Mouse (Mus musculus) midbrain, embryonic 11.5 days (tissue): ENCODE results near the gene Fbxl5. TPM values are rescaled to one million over a fixed set of nuclear protein-coding genes. Genes with fewer than 3 reads are reported as not detected.
A peak's percentile ranks its signal among the peaks of the same experiment; 100 is the strongest.

Source experiments
- ATAC-seq: fragments of 200-750 bp; cut with Nextera tagmentation; 2 replicates; pipeline ENCODE4 v1.8.0; 2017; ENCODE audit warnings: moderate TSS enrichment, moderate library complexity; ENCODE audit not compliant: low FRiP score
- DNase-seq: peaks from one replicate; pipeline ENCODE4 v3.0.0; 2015; ENCODE audit warnings: low spot score; ENCODE audit errors: missing footprints
- H3K27ac ChIP-seq: fragments of 300-500 bp; sonication (generic); 2 replicates; pipeline ENCODE4 v1.5.1; 2014; ENCODE audit warnings: low read depth, low read length
- H3K27me3 ChIP-seq: fragments of 300-500 bp; sonication (generic); 2 replicates; pipeline ENCODE4 v1.6.1; 2014; ENCODE audit warnings: mild to moderate bottlenecking, low read length, moderate library complexity, mixed read lengths; ENCODE audit not compliant: control insufficient read depth, insufficient read depth
- H3K36me3 ChIP-seq: fragments of 300-500 bp; sonication (generic); 2 replicates; pipeline ENCODE4 v1.6.1; 2014; ENCODE audit warnings: mild to moderate bottlenecking, low read length, moderate library complexity, mixed read lengths; ENCODE audit not compliant: control insufficient read depth, insufficient read depth
- H3K4me1 ChIP-seq: fragments of 300-500 bp; sonication (generic); 2 replicates; pipeline ENCODE4 v1.6.1; 2014; ENCODE audit warnings: low read length; ENCODE audit not compliant: control insufficient read depth, insufficient read depth
- H3K4me2 ChIP-seq: fragments of 300-500 bp; sonication (generic); 2 replicates; pipeline ENCODE4 v1.6.1; 2014; ENCODE audit warnings: mild to moderate bottlenecking, moderate library complexity
- H3K4me3 ChIP-seq: fragments of 300-500 bp; sonication (generic); 2 replicates; pipeline ENCODE4 v1.5.1; 2014; ENCODE audit warnings: low read depth, low read length
- H3K9ac ChIP-seq: fragments of 300-500 bp; sonication (generic); 2 replicates; pipeline ENCODE4 v1.6.1; 2014; ENCODE audit warnings: low read length
- H3K9me3 ChIP-seq: fragments of 300-500 bp; sonication (generic); 2 replicates; pipeline ENCODE4 v1.6.1; 2016; ENCODE audit warnings: low read length; ENCODE audit not compliant: control insufficient read depth
- WGBS: fragments of 180-500 bp; shearing (Covaris S2); extraction: QIAGEN DNeasy Blood & Tissue Kit; methylation state at CpG from one replicate; pipeline ENCODE4 v1.1.7; 2014; 5-methylcytosine and 5-hydroxymethylcytosine counted together
- polyA plus RNA-seq: library from polyadenylated mRNA; unstranded; fragments of >200 nt; fragmentation: Nextera tagmentation; extraction: Ambion mirVana; gene quantifications from 2 replicates; pipeline ENCODE4 v1.2.1, GENCODE M21; 2014

The Fbxl5 gene
- polyA plus RNA-seq, 1 experiment from 2014 or later: 73.1 TPM

GRCm38 (mm10) chr5:43801253-43801652, 20.2 kb downstream of the Fbxl5 start:
- Histone ChIP-seq H3K9me3 (no peaks in the 10 kb centered on the region), H3K4me3 (no peak overlapping the region), H3K27me3 (no peaks in the 10 kb centered on the region), H3K4me2 (no peak overlapping the region), H3K27ac (no peak overlapping the region), H3K4me1 (no peaks in the 10 kb centered on the region), H3K36me3 (no peaks in the 10 kb centered on the region), H3K9ac (no peak overlapping the region)
- DNase-seq (no peak), ATAC-seq (no peak)

DNA sequence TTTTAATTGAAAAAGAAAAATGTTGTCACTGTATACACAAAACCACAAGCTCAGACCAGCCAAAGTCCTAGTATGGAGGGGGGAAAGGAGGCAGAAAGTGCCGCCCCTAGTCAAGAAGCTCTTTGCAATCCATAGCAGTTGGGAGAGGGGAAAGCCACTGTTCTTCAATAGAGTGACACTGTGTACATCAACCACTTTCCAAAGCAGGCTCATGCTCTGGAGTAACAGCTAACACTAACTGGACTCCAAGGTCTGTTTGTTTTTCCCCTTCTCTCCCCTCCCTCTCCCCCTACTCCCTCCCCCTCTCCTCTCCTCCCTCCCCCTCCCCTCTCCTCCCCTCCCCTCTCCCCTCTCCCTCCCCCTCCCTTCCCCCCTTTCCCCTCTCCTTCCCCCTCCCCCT, 20.7 kb downstream of the Fbxl5 start:
- WGBS: 80% methylated on average over 1 of the region's 1 CpGs
- H3K4me3 ChIP-seq: no peak overlapping the region
- H3K4me2 ChIP-seq: no peak overlapping the region
- H3K9ac ChIP-seq: no peak overlapping the region
- no peak for ATAC-seq
- no peaks in the 10 kb centered on the region for H3K36me3 ChIP-seq
- no peaks in the 10 kb centered on the region for H3K4me1 ChIP-seq
- no peak overlapping the region for H3K27ac ChIP-seq
- no peaks in the 10 kb centered on the region for H3K9me3 ChIP-seq
- no peak for DNase-seq
- no peaks in the 10 kb centered on the region for H3K27me3 ChIP-seq

- Histone ChIP-seq H3K4me1 (no peaks in the 10 kb centered on the region), H3K36me3 (no peaks in the 10 kb centered on the region), H3K27me3 (no peaks in the 10 kb centered on the region), H3K4me2 (no peak overlapping the region), H3K9ac (no peak overlapping the region), H3K4me3 (no peak overlapping the region), H3K27ac (no peak overlapping the region), H3K9me3 (no peaks in the 10 kb centered on the region)
- ATAC-seq (no peak), DNase-seq (no peak)
- 81% methylated on average over 5 of the region's 5 CpGs for WGBS
Observed at GRCm38 (mm10) chr5:43799530-43799929, 21.9 kb downstream of the Fbxl5 start.

DNA sequence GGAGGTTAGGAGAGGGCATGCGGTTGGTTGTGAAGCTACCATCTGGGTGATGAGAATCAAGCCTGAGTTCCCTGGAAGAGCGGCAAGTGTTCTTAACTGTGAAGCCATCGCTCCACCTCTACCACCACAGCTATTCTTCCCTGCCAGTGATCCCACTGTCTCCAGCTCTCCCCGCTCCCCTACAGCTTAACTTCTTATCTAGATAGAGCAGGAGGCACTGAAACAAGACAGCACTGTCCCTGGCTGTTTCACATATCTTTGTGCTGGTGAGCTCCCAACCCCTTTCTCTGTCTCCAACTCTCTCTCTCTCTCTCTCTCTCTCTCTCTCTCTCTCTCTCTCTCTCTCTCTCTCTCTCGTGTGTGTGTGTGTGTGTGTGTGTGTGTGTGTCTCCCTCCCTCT, 29.1 kb downstream of the Fbxl5 start:
- WGBS: 88% methylated on average over 4 of the region's 5 CpGs
- Histone ChIP-seq H3K27ac (no peak overlapping the region), H3K36me3 (no peaks in the 10 kb centered on the region), H3K9ac (no peak overlapping the region), H3K4me1 (no peaks in the 10 kb centered on the region), H3K9me3 (no peaks in the 10 kb centered on the region), H3K4me3 (no peak overlapping the region), H3K27me3 (no peaks in the 10 kb centered on the region), H3K4me2 (no peak overlapping the region)
- no peak for DNase-seq
- no peak for ATAC-seq

GRCm38 (mm10) chr5:43787976-43788752, 33.3 kb downstream of the Fbxl5 start:
- H3K27ac ChIP-seq: no peak overlapping the region
- H3K4me1 ChIP-seq: no peaks in the 10 kb centered on the region
- H3K4me2 ChIP-seq: no peak overlapping the region
- DNase-seq: no peak
- no peak for ATAC-seq
- H3K27me3 ChIP-seq: no peaks in the 10 kb centered on the region
- no peaks in the 10 kb centered on the region for H3K9me3 ChIP-seq
- H3K36me3 ChIP-seq: no peaks in the 10 kb centered on the region
- 76% methylated on average over 9 of the region's 9 CpGs for WGBS
- no peak overlapping the region for H3K9ac ChIP-seq
- H3K4me3 ChIP-seq: no peak overlapping the region

GRCm38 (mm10) chr5:43786607-43787006, 34.8 kb downstream of the Fbxl5 start:
- 92% methylated on average over 4 of the region's 4 CpGs for WGBS
- Histone ChIP-seq H3K27ac (no peak overlapping the region), H3K4me2 (no peak overlapping the region), H3K9ac (no peak overlapping the region), H3K4me3 (no peak overlapping the region), H3K27me3 (no peaks in the 10 kb centered on the region), H3K4me1 (no peaks in the 10 kb centered on the region), H3K9me3 (no peaks in the 10 kb centered on the region), H3K36me3 (no peaks in the 10 kb centered on the region)
- DNase-seq (no peak), ATAC-seq (no peak)

DNA sequence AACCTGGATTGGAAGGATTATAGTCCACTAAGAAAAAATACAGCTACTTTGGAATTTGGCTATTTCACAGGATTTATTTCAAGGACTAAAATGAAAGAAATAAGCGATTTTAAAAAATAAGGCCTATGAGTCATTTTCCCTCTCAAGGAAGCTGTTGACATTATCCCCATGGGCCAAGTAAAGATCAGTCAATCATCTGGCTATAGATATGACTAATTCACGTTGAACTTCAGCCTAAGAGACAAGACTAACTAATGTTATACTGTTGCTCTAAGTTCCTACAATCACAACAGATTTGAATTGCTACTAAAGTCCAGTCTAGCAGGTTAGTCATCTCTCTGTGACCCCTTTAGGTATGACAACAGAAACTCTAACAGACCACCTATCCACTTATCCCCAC, 37.4 kb downstream of the Fbxl5 start:
- WGBS: 94% methylated on average over 2 of the region's 2 CpGs
- no peak overlapping the region for H3K27ac ChIP-seq
- no peak overlapping the region for H3K4me2 ChIP-seq
- H3K36me3 ChIP-seq: no peaks in the 10 kb centered on the region
- no peaks in the 10 kb centered on the region for H3K9me3 ChIP-seq
- DNase-seq: no peak
- H3K27me3 ChIP-seq: no peaks in the 10 kb centered on the region
- H3K4me3 ChIP-seq: no peak overlapping the region
- peaks cover 6% of the 10 kb centered on the region for H3K4me1 ChIP-seq
- no peak overlapping the region for H3K9ac ChIP-seq
- ATAC-seq: no peak

GRCm38 (mm10) chr5:43781977-43782930, 39.2 kb downstream of the Fbxl5 start:
- Histone ChIP-seq H3K27me3 (no peaks in the 10 kb centered on the region), H3K4me3 (peak overlapping the region; percentile 82), H3K36me3 (no peaks in the 10 kb centered on the region), H3K4me1 (peaks cover 6% of the 10 kb centered on the region), H3K9ac (peak overlapping the region; percentile 96), H3K9me3 (no peaks in the 10 kb centered on the region), H3K27ac (peak overlapping the region; percentile 89), H3K4me2 (peak overlapping the region; percentile 80)
- ATAC-seq (peak; percentile 95), DNase-seq (peak; percentile 98)
- WGBS: 4% methylated on average over 74 of the region's 82 CpGs

DNA sequence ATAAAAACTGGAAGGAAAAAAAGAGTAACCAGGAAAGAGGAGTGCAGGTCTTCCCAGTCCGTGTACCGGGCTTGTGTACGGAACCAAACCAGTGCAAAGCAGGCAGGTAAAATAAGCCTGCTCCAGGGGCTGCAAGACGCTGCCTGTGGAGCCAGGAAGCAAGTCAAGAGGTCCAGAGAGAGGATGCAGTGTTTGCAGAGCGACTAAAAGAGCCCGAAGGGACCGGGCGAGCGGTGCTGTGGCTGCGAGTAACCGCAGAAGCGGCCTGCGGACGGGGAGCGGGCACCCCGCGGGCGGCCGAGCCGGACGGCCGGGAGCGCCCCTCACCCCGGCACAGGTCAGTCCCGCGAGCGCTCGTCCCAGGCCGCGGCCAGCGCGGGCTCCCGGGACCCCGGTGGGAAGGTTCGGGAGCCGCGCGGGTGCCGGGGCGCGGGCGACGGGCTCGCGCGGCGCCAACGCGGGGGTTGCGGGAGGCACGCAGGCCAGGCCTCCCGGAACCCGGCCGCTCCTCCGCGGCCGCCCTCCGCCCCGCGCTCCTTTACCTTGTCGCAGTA, 39.9 kb downstream of the Fbxl5 start:
- WGBS: under 1% methylated on average over 23 of the region's 61 CpGs
- Histone ChIP-seq H3K27ac (peak overlapping the region; percentile 89), H3K4me1 (peaks cover 6% of the 10 kb centered on the region), H3K9me3 (no peaks in the 10 kb centered on the region), H3K36me3 (no peaks in the 10 kb centered on the region), H3K4me3 (peak overlapping the region; percentile 82), H3K4me2 (peak overlapping the region; percentile 80), H3K9ac (peak overlapping the region; percentile 96), H3K27me3 (no peaks in the 10 kb centered on the region)
- DNase-seq (peak; percentile 94), ATAC-seq (peak; percentile 78)
